Mouse (Mus musculus): ENCODE data around the gene Sesn2.

GRCm38 (mm10) chr4:132482956-132483608 is 27.2 kb downstream of the Sesn2 start:
- TF ChIP-seq CTCF (IDR thresholded peaks at IDR 0.05; ENCODE audit: borderline replicate concordance, insufficient read depth, low read depth, low read length) (no peak), POLR2A (IDR thresholded peaks at IDR 0.05; ENCODE audit: borderline replicate concordance, insufficient read depth, low read length) (no peak)
